Mouse (Mus musculus): ENCODE data around the gene Il16. TPM values are rescaled to one million over a fixed set of nuclear protein-coding genes. Genes with fewer than 3 reads are reported as not detected.

Il16 gene
- total and polyA plus RNA-seq, 2 experiments, result 1.5 to 4.1 TPM

- Histone ChIP-seq H3K79me2 (ENCODE audit: control insufficient read depth, insufficient read depth, low read length) (peaks cover 4% of the 10 kb centered on the region; the same call in 1 of the 2 replicates), H3K4me1 (ENCODE audit: control insufficient read depth, insufficient read depth, low read length) (peaks cover 35% of the 10 kb centered on the region), H3K36me3 (ENCODE audit: control insufficient read depth, insufficient read depth, low read length) (peaks cover 56% of the 10 kb centered on the region), H3K9ac (ENCODE audit: low read depth, low read length) (no peak overlapping the region), H3K27ac (replicated peaks; ENCODE audit: insufficient read depth, low read depth, low read length) (peak overlapping the region; percentile 78; the same call in 1 of the 2 replicates), H3K4me3 (ENCODE audit: insufficient read depth, low read depth, low read length) (no peak overlapping the region), H3K27me3 (ENCODE audit: control insufficient read depth, insufficient read depth, low read length) (no peaks in the 10 kb centered on the region)
- WGBS, result 94% methylated on average over 2 of the region's 2 CpGs
- peak; percentile 28 for DNase-seq (ENCODE audit: extremely low read depth, low read depth, low spot score)
- TF ChIP-seq POLR2A (IDR thresholded peaks at IDR 0.05; ENCODE audit: extremely low read depth, insufficient read depth, low read length) (no peak), CTCF (IDR thresholded peaks at IDR 0.05; ENCODE audit: low read depth, low read length) (no peak)
Observed at GRCm38 (mm10) chr7:83635726-83636125, 109.8 kb downstream of the Il16 start.

- Histone ChIP-seq H3K79me2 (ENCODE audit: control insufficient read depth, insufficient read depth, low read length) (peaks cover 4% of the 10 kb centered on the region; the same call in 1 of the 2 replicates), H3K27ac (replicated peaks; ENCODE audit: insufficient read depth, low read depth, low read length) (peak overlapping the region; percentile 97)
Observed at GRCm38 (mm10) chr7:83633856-83634255, 111.7 kb downstream of the Il16 start.

GRCm38 (mm10) chr7:83632682-83633120, 112.8 kb downstream of the Il16 start:
- H3K4me3 ChIP-seq (ENCODE audit: insufficient read depth, low read depth, low read length), result peak overlapping the region; percentile 82
- DNase-seq (ENCODE audit: extremely low read depth, low read depth, low spot score), result peak; percentile 86
- H3K27ac ChIP-seq (replicated peaks; ENCODE audit: insufficient read depth, low read depth, low read length), result peak overlapping the region; percentile 97
- peaks cover 4% of the 10 kb centered on the region; the same call in 1 of the 2 replicates for H3K79me2 ChIP-seq (ENCODE audit: control insufficient read depth, insufficient read depth, low read length)
- H3K36me3 ChIP-seq (ENCODE audit: control insufficient read depth, insufficient read depth, low read length), result peaks cover 31% of the 10 kb centered on the region
- TF ChIP-seq POLR2A (IDR thresholded peaks at IDR 0.05; ENCODE audit: extremely low read depth, insufficient read depth, low read length) (no peak), CTCF (IDR thresholded peaks at IDR 0.05; ENCODE audit: low read depth, low read length) (no peak)
- peak overlapping the region; percentile 82 for H3K9ac ChIP-seq (ENCODE audit: low read depth, low read length)
- H3K4me1 ChIP-seq (ENCODE audit: control insufficient read depth, insufficient read depth, low read length), result peaks cover 28% of the 10 kb centered on the region
- H3K27me3 ChIP-seq (ENCODE audit: control insufficient read depth, insufficient read depth, low read length), result no peaks in the 10 kb centered on the region
- WGBS, result 11% methylated on average over 6 of the region's 6 CpGs

More at GRCm38 (mm10) chr7:83633856-83634255, 111.7 kb downstream of the Il16 start:
- Histone ChIP-seq H3K4me1 (ENCODE audit: control insufficient read depth, insufficient read depth, low read length) (peaks cover 35% of the 10 kb centered on the region), H3K36me3 (ENCODE audit: control insufficient read depth, insufficient read depth, low read length) (peaks cover 39% of the 10 kb centered on the region), H3K27me3 (ENCODE audit: control insufficient read depth, insufficient read depth, low read length) (no peaks in the 10 kb centered on the region), H3K4me3 (ENCODE audit: insufficient read depth, low read depth, low read length) (peak overlapping the region; percentile 82), H3K9ac (ENCODE audit: low read depth, low read length) (peak overlapping the region; percentile 82)
- TF ChIP-seq CTCF (IDR thresholded peaks at IDR 0.05; ENCODE audit: low read depth, low read length) (no peak), POLR2A (IDR thresholded peaks at IDR 0.05; ENCODE audit: extremely low read depth, insufficient read depth, low read length) (no peak)
- DNase-seq (ENCODE audit: extremely low read depth, low read depth, low spot score), result peak; percentile 95
- 21% methylated on average over 6 of the region's 6 CpGs for WGBS

GRCm38 (mm10) chr7:83631828-83632681, 113.5 kb downstream of the Il16 start, which contains the start of gene Stard5:
Gene Stard5 (plus strand): TSS chr7:83631959.
- Histone ChIP-seq H3K4me1 (ENCODE audit: control insufficient read depth, insufficient read depth, low read length) (peaks cover 22% of the 10 kb centered on the region), H3K9ac (ENCODE audit: low read depth, low read length) (peak within 1 kb of the TSS; percentile 93), H3K27me3 (ENCODE audit: control insufficient read depth, insufficient read depth, low read length) (no peaks in the 10 kb centered on the region), H3K36me3 (ENCODE audit: control insufficient read depth, insufficient read depth, low read length) (peaks cover 27% of the 10 kb centered on the region), H3K4me3 (ENCODE audit: insufficient read depth, low read depth, low read length) (peak within 1 kb of the TSS; percentile 82), H3K27ac (replicated peaks; ENCODE audit: insufficient read depth, low read depth, low read length) (peak within 1 kb of the TSS; percentile 97), H3K79me2 (ENCODE audit: control insufficient read depth, insufficient read depth, low read length) (peaks cover 4% of the 10 kb centered on the region; the same call in 1 of the 2 replicates)
- WGBS, result under 1% methylated on average over 35 of the region's 35 CpGs
- peak; percentile 88 for DNase-seq (ENCODE audit: extremely low read depth, low read depth, low spot score)
- TF ChIP-seq POLR2A (IDR thresholded peaks at IDR 0.05; ENCODE audit: extremely low read depth, insufficient read depth, low read length) (peak; percentile 98), CTCF (IDR thresholded peaks at IDR 0.05; ENCODE audit: low read depth, low read length) (no peak)

- H3K27me3 ChIP-seq (ENCODE audit: control insufficient read depth, insufficient read depth, low read length), result no peaks in the 10 kb centered on the region
- DNase-seq (ENCODE audit: extremely low read depth, low read depth, low spot score), result no peak
- H3K36me3 ChIP-seq (ENCODE audit: control insufficient read depth, insufficient read depth, low read length), result peaks cover 19% of the 10 kb centered on the region
- 8% methylated on average over 11 of the region's 11 CpGs for WGBS
- H3K27ac ChIP-seq (replicated peaks; ENCODE audit: insufficient read depth, low read depth, low read length), result peak overlapping the region; percentile 18
- no peak for TF ChIP-seq POLR2A (IDR thresholded peaks at IDR 0.05; ENCODE audit: extremely low read depth, insufficient read depth, low read length)
- no peak for TF ChIP-seq CTCF (IDR thresholded peaks at IDR 0.05; ENCODE audit: low read depth, low read length)
- H3K9ac ChIP-seq (ENCODE audit: low read depth, low read length), result peak overlapping the region; percentile 67
- peak overlapping the region; percentile 60 for H3K4me3 ChIP-seq (ENCODE audit: insufficient read depth, low read depth, low read length)
- H3K4me1 ChIP-seq (ENCODE audit: control insufficient read depth, insufficient read depth, low read length), result peaks cover 17% of the 10 kb centered on the region
- peaks cover 4% of the 10 kb centered on the region; the same call in 1 of the 2 replicates for H3K79me2 ChIP-seq (ENCODE audit: control insufficient read depth, insufficient read depth, low read length)
Observed at GRCm38 (mm10) chr7:83631073-83631827, 114.3 kb downstream of the Il16 start.
